Mouse (Mus musculus) heart, postnatal 10 days (tissue): ENCODE data around the gene Gm19345. TPM values are rescaled to one million over a fixed set of nuclear protein-coding genes. Genes with fewer than 3 reads are reported as not detected.

Source experiments
- DNase-seq, 2 experiments: peaks; one replicate each; pipeline ENCODE4 v3.0.0; 2021
- intact Hi-C: fragments of 180-260 bp; cut with DNase I; formaldehyde crosslinking; loops from one replicate; pipeline ENCODE4 v1.15.1; 2025
- total RNA-seq, 2 experiments: library from RNA; stranded (reverse); gene quantifications; 2 replicates each; pipeline ENCODE4 v1.2.3; 2021

The Gm19345 gene
- total RNA-seq, 2 experiments from 2014 or later: not detected

DNA sequence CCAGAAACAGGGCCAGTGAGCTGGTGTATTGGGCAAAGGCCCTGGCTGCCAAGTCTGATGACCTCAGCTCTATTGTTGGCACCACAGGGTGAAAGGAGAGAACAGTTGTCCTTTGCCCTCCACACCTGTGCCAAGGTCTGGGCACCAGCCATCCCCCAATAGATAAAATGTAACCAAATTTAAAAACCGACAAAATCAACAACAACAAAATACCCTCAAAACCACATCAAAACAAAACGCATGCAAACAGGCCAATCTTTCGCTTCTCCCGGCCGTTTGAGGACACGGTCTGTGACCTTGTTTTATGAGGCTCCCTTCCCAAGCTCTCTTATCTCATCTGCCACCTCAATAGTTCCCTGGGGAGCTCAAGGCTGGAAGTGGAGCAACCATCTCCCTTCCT, 14.7 kb downstream of the Gm19345 start:
- DNase-seq: peak; percentile 56 to 59
- intact Hi-C loops: no loop called here

DNA sequence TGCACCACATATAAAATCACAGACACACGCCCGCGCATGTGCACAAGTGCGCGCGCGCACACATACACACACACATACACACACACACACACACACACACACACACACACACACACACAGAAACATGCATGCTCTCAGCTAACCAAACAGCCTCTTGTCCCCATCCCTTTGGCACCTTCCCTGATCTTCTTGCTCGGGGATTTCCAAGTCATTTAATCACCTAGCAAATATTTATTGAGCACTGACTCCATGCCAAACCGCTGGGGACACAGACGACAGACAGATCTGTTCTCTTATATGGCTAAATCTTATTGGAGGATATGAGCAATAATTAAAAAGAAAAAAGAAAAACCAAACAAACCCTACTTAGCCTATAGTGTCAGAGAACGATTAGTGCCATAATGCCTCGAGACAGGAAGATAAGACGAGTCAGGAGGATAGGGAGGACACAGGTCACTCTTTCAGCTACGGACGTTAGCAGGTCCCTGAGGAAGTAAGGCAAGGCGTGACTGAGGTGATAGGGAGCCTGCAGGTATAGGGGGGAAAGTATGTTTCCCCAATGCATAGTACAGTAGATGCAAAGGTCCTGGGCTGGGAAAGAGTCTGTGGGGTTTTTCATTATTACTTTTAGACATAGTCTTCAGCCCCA, 16.1 kb downstream of the Gm19345 start:
- intact Hi-C loops: no loop called here
- DNase-seq: no peak

DNA sequence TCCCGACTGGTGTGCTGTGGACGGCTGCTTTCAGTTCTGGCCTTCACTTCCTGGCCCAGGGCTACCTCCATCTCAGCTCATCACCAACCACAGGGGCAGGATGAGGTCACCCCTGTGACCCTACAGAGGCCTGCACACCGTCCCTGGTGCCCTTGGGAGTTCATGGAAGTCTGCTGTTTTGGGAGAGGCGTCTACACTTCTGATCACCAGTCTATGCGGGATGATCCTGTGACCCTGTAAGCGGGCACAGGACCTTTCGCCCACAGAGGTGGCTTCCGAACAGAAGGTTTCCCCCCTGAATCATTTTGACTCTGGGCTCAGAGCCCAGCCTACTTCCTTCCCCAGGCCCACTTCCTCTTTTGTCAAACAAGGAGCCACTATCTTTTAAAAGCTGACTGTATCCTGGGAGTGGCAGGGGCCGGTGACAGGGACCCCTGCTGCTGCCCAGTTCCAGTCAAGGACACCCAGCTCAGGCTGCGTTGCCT, 19.4 kb downstream of the Gm19345 start:
- intact Hi-C loops: no loop called here
- DNase-seq: peak; percentile 44 to 45

DNA sequence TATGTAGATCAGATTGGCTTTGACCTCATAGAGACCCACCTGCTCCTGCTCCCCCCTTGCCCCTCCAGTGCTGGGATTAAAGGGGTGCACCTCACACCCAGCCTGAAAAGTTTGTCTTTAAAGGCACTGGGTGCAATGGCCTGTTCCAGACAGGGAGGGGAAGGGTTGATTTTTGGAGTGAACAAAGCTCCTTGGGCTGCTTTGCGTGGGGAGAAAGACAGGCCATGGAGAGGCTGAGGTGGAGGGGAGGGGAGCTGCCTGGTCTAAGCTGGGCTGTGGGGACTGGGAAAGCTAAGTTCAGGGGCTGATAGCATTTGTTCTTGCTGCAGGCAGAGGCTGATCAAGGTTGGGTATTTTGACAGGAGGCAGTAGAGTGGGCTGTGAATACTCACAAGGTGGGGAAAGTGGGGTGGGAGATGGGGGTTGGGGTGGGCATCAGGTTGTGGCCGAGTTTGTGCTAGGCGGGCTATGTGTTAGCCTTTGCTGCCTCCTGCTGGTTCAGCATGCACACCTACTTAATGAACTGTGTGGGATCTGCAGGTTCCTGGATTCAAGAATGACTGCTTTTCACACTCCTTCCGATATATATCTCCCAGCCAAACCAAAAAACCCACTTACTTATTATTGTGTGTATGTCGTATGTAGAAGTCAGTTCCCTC, 20.3 kb downstream of the Gm19345 start:
- peak; percentile 64 to 74 for DNase-seq
- intact Hi-C loops: loop anchor here (1.0 to 2.0 kb wide), 3 partner anchors 23 to 206 kb away; no protein-coding TSS in a partner anchor

DNA sequence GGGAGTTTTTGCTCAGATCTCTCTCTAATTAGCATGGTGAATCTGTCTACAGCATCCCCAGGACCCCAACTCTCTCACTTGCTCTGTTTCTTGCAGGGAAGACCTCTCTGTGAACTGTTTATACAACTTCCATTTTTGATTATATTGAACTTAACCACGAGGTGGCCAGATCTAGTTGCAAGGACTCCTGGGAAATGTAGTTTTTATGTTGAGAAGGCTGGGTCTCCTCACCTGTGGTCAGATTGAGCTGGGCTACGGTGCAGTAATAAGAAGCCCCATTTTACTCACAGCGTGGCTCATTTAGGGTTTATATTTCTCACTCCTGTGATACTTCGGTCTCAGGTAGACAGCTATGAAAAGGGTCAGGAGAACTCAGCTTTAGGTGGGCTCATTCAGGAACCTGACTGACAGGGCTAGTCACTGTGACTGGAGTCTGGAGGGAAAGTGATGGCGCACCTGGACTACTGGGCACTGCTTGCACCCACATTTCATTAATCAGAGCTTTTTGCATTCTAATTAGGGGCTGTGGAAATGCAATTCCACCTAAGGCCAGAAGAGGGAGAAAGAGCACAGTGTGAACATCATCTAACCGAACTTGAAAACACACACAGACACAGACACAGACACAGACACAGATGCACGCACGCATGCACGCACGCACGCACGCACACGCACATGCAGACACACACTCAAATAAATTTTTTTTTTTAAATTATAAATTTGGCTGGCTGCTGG, 24.3 kb downstream of the Gm19345 start:
- peak; percentile 60 to 76 for DNase-seq
- intact Hi-C loops: no loop called here

DNA sequence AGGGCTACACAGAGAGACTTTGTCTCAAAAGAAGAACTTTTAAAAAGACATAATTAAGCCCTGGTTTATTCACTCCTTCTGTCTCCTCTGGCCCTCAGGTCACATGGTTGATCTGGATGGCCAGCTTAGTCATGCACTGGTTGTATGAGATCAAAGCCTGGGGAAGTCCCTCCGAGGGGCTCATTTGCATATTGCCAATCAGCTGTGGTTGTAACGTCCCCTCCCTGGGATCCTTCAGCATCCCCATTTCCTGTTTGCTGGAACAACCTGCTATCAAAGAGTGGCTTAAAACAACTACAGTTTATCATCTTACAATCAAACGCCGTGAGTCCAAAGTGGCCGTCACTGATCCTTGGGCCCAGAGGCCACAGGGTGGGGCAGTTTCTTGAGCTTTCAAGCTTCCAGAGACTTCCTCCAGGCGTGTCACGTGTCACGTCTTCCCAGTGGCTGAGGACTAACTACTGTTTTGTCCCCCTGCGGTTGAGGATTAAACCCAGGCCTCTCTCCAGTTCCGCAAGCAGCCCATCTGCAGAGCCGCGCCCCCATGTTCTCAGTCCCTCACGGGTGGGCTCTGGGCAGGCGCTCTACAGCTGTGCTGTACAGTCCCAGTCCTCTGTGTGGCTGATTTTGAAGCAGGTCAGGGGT, 25.1 kb downstream of the Gm19345 start:
- no peak for DNase-seq
- intact Hi-C loops: loop anchor here (1.0 kb wide), 1 partner anchor 79 kb away; no protein-coding TSS in a partner anchor

DNA sequence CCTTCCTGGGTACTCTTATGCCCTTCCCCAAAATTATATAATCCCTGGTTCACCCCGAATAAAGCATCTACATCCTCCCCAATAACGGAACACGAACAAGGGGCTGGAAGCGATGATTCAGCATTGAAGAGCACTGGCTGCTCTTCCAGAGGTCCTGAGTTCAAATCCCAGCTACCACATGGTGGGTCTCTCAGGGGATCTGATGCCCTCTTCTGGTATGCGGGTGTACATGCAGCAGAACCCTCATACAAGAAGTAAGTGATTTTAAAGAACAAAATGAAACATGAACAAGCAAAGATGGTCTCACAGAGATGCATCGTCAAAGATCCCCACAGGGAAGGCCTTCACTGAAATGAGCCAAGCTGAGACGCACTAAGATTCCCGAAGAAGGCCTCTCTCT, 29.0 kb downstream of the Gm19345 start:
- intact Hi-C loops: no loop called here
- DNase-seq: no peak

DNA sequence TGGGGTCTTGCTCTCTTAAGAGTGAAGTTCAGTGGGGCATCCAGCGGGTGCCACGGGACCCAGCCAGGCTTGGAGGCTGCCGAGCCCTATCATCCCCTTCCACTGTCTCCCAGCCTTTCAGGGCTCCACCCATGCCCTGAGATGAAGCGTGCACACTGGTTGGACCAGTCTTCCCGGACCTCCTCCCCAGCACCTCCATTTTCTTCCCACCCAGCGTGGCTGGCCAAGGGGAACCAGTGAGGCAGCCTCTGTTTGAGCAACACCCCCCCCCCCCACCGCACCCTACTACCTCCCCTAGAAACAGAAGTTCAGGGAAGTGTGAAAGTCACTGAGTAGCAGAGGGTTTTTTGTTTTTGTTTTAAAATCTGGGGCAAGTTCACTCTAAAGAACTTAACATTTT, 36.0 kb downstream of the Gm19345 start, which contains the start of gene Ceacam19:
Gene Ceacam19, minus strand, starts transcription at position 117 of the 400 bp plus-strand sequence.
- intact Hi-C loops: no loop called here
- no peak for DNase-seq

DNA sequence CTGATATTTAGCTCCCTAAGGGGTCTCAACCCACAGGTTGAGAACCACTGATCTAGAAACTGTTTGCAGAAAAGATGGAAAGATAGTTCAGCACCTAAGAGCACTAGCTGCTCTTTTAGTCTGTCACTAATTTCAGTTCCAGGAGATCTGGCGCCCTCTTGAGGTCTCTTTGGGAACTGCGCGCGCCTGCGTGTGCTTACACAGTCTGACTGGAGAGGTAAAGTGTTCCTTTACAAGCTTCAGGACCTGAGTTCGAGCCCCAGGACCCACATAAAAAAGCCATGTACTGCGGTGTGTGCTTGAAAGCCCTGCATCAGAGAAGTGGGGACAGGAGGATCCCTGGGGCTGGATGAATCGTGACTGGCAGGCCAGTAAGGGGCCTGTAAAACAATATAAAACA, 38.1 kb downstream of the Gm19345 start:
- intact Hi-C loops: no loop called here
- peak; percentile 46 to 72 for DNase-seq

Other genes starting within 250 kb of the Gm19345 start
- gene Clasrp, start 247.5 kb upstream of the Gm19345 start, total RNA-seq: 10 to 100 TPM; 24.1 to 29.5 TPM
- 10 to 100 TPM in 1 of 2 experiments, 1 to 10 TPM in 1; 9.4 to 12.0 TPM for gene Relb, start 222.6 kb upstream of the Gm19345 start, total RNA-seq
- 100 to 1,000 TPM in 1 of 2 experiments, 10 to 100 TPM in 1; 95.2 to 102 TPM for gene Clptm1, start 187.0 kb upstream of the Gm19345 start, total RNA-seq
- gene Apoc2, start 174.1 kb upstream of the Gm19345 start, total RNA-seq: under 1 TPM in 1 of 2 experiments, not detected in 1; 0.60 TPM
- gene Gm44805, start 170.6 kb upstream of the Gm19345 start, total RNA-seq: not detected
- gene Apoc4, start 170.5 kb upstream of the Gm19345 start, total RNA-seq: not detected
- gene Apoc1, start 159.3 kb upstream of the Gm19345 start, total RNA-seq: 10 to 100 TPM in 1 of 2 experiments, 1 to 10 TPM in 1; 5.2 to 14.7 TPM
- gene Apoe, start 152.8 kb upstream of the Gm19345 start, total RNA-seq: 100 to 1,000 TPM; 268 to 276 TPM
- 100 to 1,000 TPM; 129 to 131 TPM for gene Tomm40, start 136.6 kb upstream of the Gm19345 start, total RNA-seq
- 10 to 100 TPM; 43.1 to 45.2 TPM for gene Nectin2, start 101.5 kb upstream of the Gm19345 start, total RNA-seq
- gene Bcam, start 81.0 kb upstream of the Gm19345 start, total RNA-seq: 100 to 1,000 TPM; 299 to 317 TPM
- gene Cblc, start 55.2 kb upstream of the Gm19345 start, total RNA-seq: under 1 TPM in 1 of 2 experiments, not detected in 1; 0.50 TPM
- 1 to 10 TPM; 5.6 to 5.7 TPM for gene Bcl3, start 29.2 kb upstream of the Gm19345 start, total RNA-seq
- gene Ceacam16, start 9.3 kb downstream of the Gm19345 start, total RNA-seq: not detected
- gene Ceacam19, start 36.0 kb downstream of the Gm19345 start, total RNA-seq: not detected
- gene Pvr, start 69.2 kb downstream of the Gm19345 start, total RNA-seq: 10 to 100 TPM; 21.2 to 23.1 TPM
- 1 to 10 TPM; 1.4 to 3.6 TPM for gene Igsf23, start 98.8 kb downstream of the Gm19345 start, total RNA-seq
- gene Ceacam20, start 113.4 kb downstream of the Gm19345 start, total RNA-seq: not detected
- gene Nlrp9b, start 139.5 kb downstream of the Gm19345 start, total RNA-seq: not detected
- not detected for gene Vmn1r91, start 247.7 kb downstream of the Gm19345 start, total RNA-seq